Mouse (Mus musculus): Measurements from ENCODE around the gene Armcx2. TPM values are rescaled to one million over a fixed set of nuclear protein-coding genes. Genes with fewer than 3 reads are reported as not detected.
"Not testable (repeated sequence)": the region's sequence is repeated elsewhere in the genome, so short reads cannot be mapped to it uniquely, and the experiment has no call there.

Gene Armcx2
- 69.2 and 79.6 TPM in 2 replicates for polyA plus RNA-seq (2016; fragmentation: Nextera tagmentation; extraction: Ambion mirVana)

GRCm38 (mm10) chrX:134808755-134809224 lies at the start of gene Armcx2:
Gene Armcx2 (minus strand): TSS chrX:134809221.
- peak within 1 kb of the TSS; percentile 81 for H3K27ac ChIP-seq
- H3K27me3 ChIP-seq (ENCODE audit: low read depth, poor library complexity, severe bottlenecking), result peaks cover 86% of the 10 kb centered on the region
- H3K4me1 ChIP-seq, result no peaks in the 10 kb centered on the region
- peaks cover 22% of the 10 kb centered on the region for H3K36me3 ChIP-seq
- DNase-seq (ENCODE audit: low spot score), result peak; percentile 61
- WGBS, result 9% methylated on average over 16 of the region's 16 CpGs
- H3K4me3 ChIP-seq, result peak within 1 kb of the TSS; percentile 66
- no peaks in the 10 kb centered on the region for H3K9me3 ChIP-seq (replicated peaks)

GRCm38 (mm10) chrX:134849662-134850061 lies 40.6 kb upstream of the Armcx2 start:
- Histone ChIP-seq H3K27ac (no peak overlapping the region), H3K4me1 (no peaks in the 10 kb centered on the region), H3K4me3 (no peak overlapping the region), H3K36me3 (no peaks in the 10 kb centered on the region), H3K9me3 (replicated peaks) (no peaks in the 10 kb centered on the region), H3K27me3 (ENCODE audit: low read depth, poor library complexity, severe bottlenecking) (peaks cover 68% of the 10 kb centered on the region)
- no peak for DNase-seq (ENCODE audit: low spot score)
- WGBS, result 80% methylated on average over 2 of the region's 4 CpGs

GRCm38 (mm10) chrX:134844424-134844823 lies 35.4 kb upstream of the Armcx2 start:
- Histone ChIP-seq H3K4me3 (no peak overlapping the region), H3K4me1 (no peaks in the 10 kb centered on the region)

GRCm38 (mm10) chrX:134830508-134830907 lies 21.5 kb upstream of the Armcx2 start:
- 68% methylated on average over 3 of the region's 3 CpGs for WGBS
- no peaks in the 10 kb centered on the region for H3K9me3 ChIP-seq (replicated peaks)
- no peaks in the 10 kb centered on the region for H3K36me3 ChIP-seq
- H3K4me1 ChIP-seq, result no peaks in the 10 kb centered on the region
- H3K4me3 ChIP-seq, result no peak overlapping the region
- peaks cover 76% of the 10 kb centered on the region for H3K27me3 ChIP-seq (ENCODE audit: low read depth, poor library complexity, severe bottlenecking)
- no peak overlapping the region for H3K27ac ChIP-seq
- no peak for DNase-seq (ENCODE audit: low spot score)

More at GRCm38 (mm10) chrX:134844424-134844823, 35.4 kb upstream of the Armcx2 start:
- Histone ChIP-seq H3K27ac (no peak overlapping the region), H3K27me3 (ENCODE audit: low read depth, poor library complexity, severe bottlenecking) (peaks cover 82% of the 10 kb centered on the region), H3K36me3 (no peaks in the 10 kb centered on the region), H3K9me3 (replicated peaks) (no peaks in the 10 kb centered on the region)
- 62% methylated on average over 2 of the region's 2 CpGs for WGBS
- no peak for DNase-seq (ENCODE audit: low spot score)

- peak; percentile 44 for DNase-seq (ENCODE audit: low spot score)
- no peaks in the 10 kb centered on the region for H3K4me1 ChIP-seq
- peaks cover 22% of the 10 kb centered on the region for H3K36me3 ChIP-seq
- WGBS, result 11% methylated on average over 28 of the region's 28 CpGs
- H3K27ac ChIP-seq, result peak overlapping the region; percentile 81
- H3K4me3 ChIP-seq, result peak overlapping the region; percentile 66
- H3K27me3 ChIP-seq (ENCODE audit: low read depth, poor library complexity, severe bottlenecking), result peaks cover 93% of the 10 kb centered on the region
- no peaks in the 10 kb centered on the region for H3K9me3 ChIP-seq (replicated peaks)
Observed at GRCm38 (mm10) chrX:134807833-134808754, 927 bp downstream of the Armcx2 start.

GRCm38 (mm10) chrX:134787728-134788127 lies 21.3 kb downstream of the Armcx2 start:
- 78% methylated on average over 4 of the region's 4 CpGs for WGBS
- no peaks in the 10 kb centered on the region for H3K4me1 ChIP-seq
- peaks cover 51% of the 10 kb centered on the region for H3K27me3 ChIP-seq (ENCODE audit: low read depth, poor library complexity, severe bottlenecking)

GRCm38 (mm10) chrX:134763428-134764198 lies 45.4 kb downstream of the Armcx2 start:
- H3K36me3 ChIP-seq; H3K4me1 ChIP-seq; H3K9me3 ChIP-seq (replicated peaks); DNase-seq (ENCODE audit: low spot score); H3K4me3 ChIP-seq; H3K27ac ChIP-seq: not testable (repeated sequence)
- peaks cover 39% of the 10 kb centered on the region for H3K27me3 ChIP-seq (ENCODE audit: low read depth, poor library complexity, severe bottlenecking)
- 42% methylated on average over 4 of the region's 4 CpGs for WGBS

More at GRCm38 (mm10) chrX:134787728-134788127, 21.3 kb downstream of the Armcx2 start:
- H3K36me3 ChIP-seq, result no peaks in the 10 kb centered on the region
- DNase-seq (ENCODE audit: low spot score), result no peak
- no peak overlapping the region for H3K4me3 ChIP-seq
- no peaks in the 10 kb centered on the region for H3K9me3 ChIP-seq (replicated peaks)
- no peak overlapping the region for H3K27ac ChIP-seq

GRCm38 (mm10) chrX:134757293-134757995 lies 51.6 kb downstream of the Armcx2 start:
- 23% methylated on average over 11 of the region's 13 CpGs for WGBS
- peaks cover 10% of the 10 kb centered on the region for H3K4me1 ChIP-seq
- H3K36me3 ChIP-seq, result no peaks in the 10 kb centered on the region
- peaks cover 66% of the 10 kb centered on the region for H3K27me3 ChIP-seq (ENCODE audit: low read depth, poor library complexity, severe bottlenecking)
- peak overlapping the region; percentile 60 for H3K4me3 ChIP-seq
- H3K9me3 ChIP-seq (replicated peaks), result no peaks in the 10 kb centered on the region
- DNase-seq (ENCODE audit: low spot score), result no peak
- H3K27ac ChIP-seq, result peak overlapping the region; percentile 84; the same call in 1 of the 2 replicates

GRCm38 (mm10) chrX:134756434-134757292 lies 52.4 kb downstream of the Armcx2 start, which contains the start of gene Armcx3:
Gene Armcx3 (plus strand): TSS chrX:134756595.
- H3K4me1 ChIP-seq, result peaks cover 15% of the 10 kb centered on the region
- no peaks in the 10 kb centered on the region for H3K9me3 ChIP-seq (replicated peaks)
- H3K36me3 ChIP-seq, result no peaks in the 10 kb centered on the region
- peak; percentile 67 for DNase-seq (ENCODE audit: low spot score)
- H3K27ac ChIP-seq, result peak within 1 kb of the TSS; percentile 84
- WGBS, result 14% methylated on average over 45 of the region's 46 CpGs
- peak within 1 kb of the TSS; percentile 60 for H3K4me3 ChIP-seq
- H3K27me3 ChIP-seq (ENCODE audit: low read depth, poor library complexity, severe bottlenecking), result peaks cover 69% of the 10 kb centered on the region
